Mouse (Mus musculus): ENCODE measurements around the gene Gm11733. TPM values are rescaled to one million over a fixed set of nuclear protein-coding genes. Genes with fewer than 3 reads are reported as not detected.

The Gm11733 gene
- polyA plus RNA-seq, 1 experiment from 2014 or later = not detected

Other genes with a start within 250 kb of the Gm11733 start
- 6.1 and 6.5 TPM in 2 replicates for gene Tnrc6c, start 169.9 kb downstream of the Gm11733 start, polyA plus RNA-seq (2015; fragmentation: Nextera tagmentation; extraction: Ambion mirVana)

Data from heart, embryonic 16.5 days (tissue).